Mouse (Mus musculus) lung, postnatal 0 days (tissue): Measurements from ENCODE around the gene Esrra.

Source experiments
- CTCF ChIP-seq: IDR thresholded peaks from 2 replicates; pipeline ENCODE4 v1.5.1; 2016; ENCODE audit warnings: antibody characterized with exemption, mild to moderate bottlenecking
- EP300 ChIP-seq: IDR thresholded peaks from 2 replicates; pipeline ENCODE4 v1.6.1; 2016; ENCODE audit warnings: antibody characterized with exemption, mild to moderate bottlenecking, control low read depth

GRCm38 (mm10) chr19:6893731-6894451 is 27.7 kb downstream of the Esrra start:
- TF ChIP-seq CTCF (no peak), EP300 (no peak)
